Mouse (Mus musculus) hindbrain, embryonic 16.5 days (tissue): Measurements from ENCODE around the gene Tmem184c. TPM values are rescaled to one million over a fixed set of nuclear protein-coding genes. Genes with fewer than 3 reads are reported as not detected.

Source experiments
- ATAC-seq: fragments of 200-750 bp; cut with Nextera tagmentation; 2 replicates; pipeline ENCODE4 v1.8.0; 2017; ENCODE audit warnings: moderate TSS enrichment, moderate library complexity
- H3K27ac ChIP-seq: fragments of 300-500 bp; sonication (generic); 2 replicates; pipeline ENCODE4 v1.5.1; 2014; ENCODE audit warnings: low read depth, mild to moderate bottlenecking, control low read depth, low read length, moderate library complexity
- H3K27me3 ChIP-seq: fragments of 300-500 bp; sonication (generic); replicated peaks from 2 replicates; pipeline ENCODE4 v1.6.1; 2014; ENCODE audit warnings: low read length; ENCODE audit not compliant: control insufficient read depth, insufficient read depth
- H3K36me3 ChIP-seq: fragments of 300-500 bp; sonication (generic); 2 replicates; pipeline ENCODE4 v1.6.1; 2014; ENCODE audit warnings: mild to moderate bottlenecking, low read length, moderate library complexity, mixed read lengths; ENCODE audit not compliant: control insufficient read depth, insufficient read depth
- H3K4me1 ChIP-seq: fragments of 300-500 bp; sonication (generic); 2 replicates; pipeline ENCODE4 v1.6.1; 2014; ENCODE audit warnings: low read depth, low read length; ENCODE audit not compliant: control insufficient read depth, insufficient read depth
- H3K4me2 ChIP-seq: fragments of 300-500 bp; sonication (generic); 2 replicates; pipeline ENCODE4 v1.6.1; 2014; ENCODE audit warnings: mild to moderate bottlenecking, low read length, control low read depth, moderate library complexity
- H3K4me3 ChIP-seq: fragments of 300-500 bp; sonication (generic); 2 replicates; pipeline ENCODE4 v1.5.1; 2014; ENCODE audit warnings: mild to moderate bottlenecking, low read length, control low read depth, moderate library complexity
- H3K9ac ChIP-seq: fragments of 300-500 bp; sonication (generic); 2 replicates; pipeline ENCODE4 v1.6.1; 2014; ENCODE audit warnings: low read depth, mild to moderate bottlenecking, control low read depth, low read length, moderate library complexity
- H3K9me3 ChIP-seq: fragments of 300-500 bp; sonication (generic); 2 replicates; pipeline ENCODE4 v1.6.1; 2014; ENCODE audit warnings: mild to moderate bottlenecking, low read length, moderate library complexity; ENCODE audit not compliant: control insufficient read depth
- whole genome bisulfite sequencing: fragments of 180-500 bp; shearing (Covaris S2); extraction: QIAGEN DNeasy Blood & Tissue Kit; methylation state at CpG from one replicate; pipeline ENCODE4 v1.1.7; 2014; 5-methylcytosine and 5-hydroxymethylcytosine counted together
- polyA plus RNA-seq: library from polyadenylated mRNA; unstranded; fragments of >200 nt; fragmentation: Nextera tagmentation; extraction: Ambion mirVana; gene quantifications from 2 replicates; pipeline ENCODE4 v1.2.1, GENCODE M21; 2015

Gene Tmem184c
- 68.1 and 71.1 TPM in 2 replicates for polyA plus RNA-seq

- peak; percentile 99 for ATAC-seq
- H3K4me1 ChIP-seq: peaks cover 12% of the 10 kb centered on the region
- peak within 1 kb of the TSS; percentile 78 for H3K4me3 ChIP-seq
- H3K9ac ChIP-seq: peak within 1 kb of the TSS; percentile 81
- H3K36me3 ChIP-seq: no peaks in the 10 kb centered on the region
- H3K9me3 ChIP-seq: no peaks in the 10 kb centered on the region
- under 1% methylated on average over 35 of the region's 36 CpGs for WGBS
- H3K27me3 ChIP-seq: 0 out of 2 replicates have a peak, but pooled peaks cover 2% of the 10 kb centered on the region
- H3K4me2 ChIP-seq: peak within 1 kb of the TSS; percentile 68
- peak within 1 kb of the TSS; percentile 77 for H3K27ac ChIP-seq
Measured at GRCm38 (mm10) chr8:77610374-77610969, at the start of gene Tmem184c. Gene Tmem184c, minus strand, starts transcription at chr8:77610698.

GRCm38 (mm10) chr8:77659534-77660080, 49.1 kb upstream of the Tmem184c start:
- ATAC-seq: no peak
- WGBS: 75% methylated on average over 4 of the region's 4 CpGs

GRCm38 (mm10) chr8:77658356-77658755, 47.9 kb upstream of the Tmem184c start:
- no peaks in the 10 kb centered on the region for H3K4me1 ChIP-seq
- H3K4me3 ChIP-seq: no peak overlapping the region
- no peak overlapping the region for H3K27ac ChIP-seq
- H3K9me3 ChIP-seq: no peaks in the 10 kb centered on the region
- WGBS: 82% methylated on average over 3 of the region's 3 CpGs
- no peaks in the 10 kb centered on the region for H3K36me3 ChIP-seq
- no peak overlapping the region for H3K4me2 ChIP-seq
- H3K9ac ChIP-seq: no peak overlapping the region
- ATAC-seq: no peak
- no peaks in the 10 kb centered on the region for H3K27me3 ChIP-seq

More at GRCm38 (mm10) chr8:77659534-77660080, 49.1 kb upstream of the Tmem184c start:
- Histone ChIP-seq H3K9ac (no peak overlapping the region), H3K27ac (no peak overlapping the region), H3K36me3 (no peaks in the 10 kb centered on the region), H3K27me3 (no peaks in the 10 kb centered on the region), H3K4me3 (no peak overlapping the region), H3K4me1 (no peaks in the 10 kb centered on the region), H3K9me3 (no peaks in the 10 kb centered on the region), H3K4me2 (no peak overlapping the region)

GRCm38 (mm10) chr8:77650646-77651190, 40.2 kb upstream of the Tmem184c start:
- WGBS: 62% methylated on average over 1 of the region's 1 CpGs
- H3K4me1 ChIP-seq: no peaks in the 10 kb centered on the region

GRCm38 (mm10) chr8:77640093-77640839, 29.8 kb upstream of the Tmem184c start:
- 52% methylated on average over 5 of the region's 5 CpGs for WGBS
- H3K4me1 ChIP-seq: no peaks in the 10 kb centered on the region
- no peak overlapping the region for H3K4me2 ChIP-seq
- no peak overlapping the region for H3K27ac ChIP-seq
- H3K36me3 ChIP-seq: no peaks in the 10 kb centered on the region
- ATAC-seq: no peak
- no peaks in the 10 kb centered on the region for H3K9me3 ChIP-seq
- no peaks in the 10 kb centered on the region for H3K27me3 ChIP-seq
- no peak overlapping the region for H3K4me3 ChIP-seq
- H3K9ac ChIP-seq: no peak overlapping the region

More at GRCm38 (mm10) chr8:77650646-77651190, 40.2 kb upstream of the Tmem184c start:
- ATAC-seq: no peak
- Histone ChIP-seq H3K27ac (no peak overlapping the region), H3K9me3 (no peaks in the 10 kb centered on the region), H3K4me2 (no peak overlapping the region), H3K27me3 (no peaks in the 10 kb centered on the region), H3K36me3 (no peaks in the 10 kb centered on the region), H3K4me3 (no peak overlapping the region), H3K9ac (no peak overlapping the region)

GRCm38 (mm10) chr8:77637593-77637992, 27.1 kb upstream of the Tmem184c start:
- Histone ChIP-seq H3K4me3 (no peak overlapping the region), H3K36me3 (no peaks in the 10 kb centered on the region), H3K4me1 (no peaks in the 10 kb centered on the region), H3K9me3 (no peaks in the 10 kb centered on the region), H3K9ac (no peak overlapping the region), H3K27ac (no peak overlapping the region), H3K27me3 (no peaks in the 10 kb centered on the region), H3K4me2 (no peak overlapping the region)
- no peak for ATAC-seq
- 87% methylated on average over 3 of the region's 3 CpGs for WGBS

GRCm38 (mm10) chr8:77634035-77634434, 23.5 kb upstream of the Tmem184c start:
- no peaks in the 10 kb centered on the region for H3K9me3 ChIP-seq
- H3K27me3 ChIP-seq: no peaks in the 10 kb centered on the region
- no peak for ATAC-seq
- no peaks in the 10 kb centered on the region for H3K36me3 ChIP-seq
- H3K4me1 ChIP-seq: no peaks in the 10 kb centered on the region
- 80% methylated on average over 5 of the region's 5 CpGs for WGBS
- H3K9ac ChIP-seq: no peak overlapping the region
- no peak overlapping the region for H3K4me2 ChIP-seq
- H3K27ac ChIP-seq: no peak overlapping the region
- H3K4me3 ChIP-seq: no peak overlapping the region

GRCm38 (mm10) chr8:77633211-77633610, 22.7 kb upstream of the Tmem184c start:
- Histone ChIP-seq H3K9ac (no peak overlapping the region), H3K4me2 (no peak overlapping the region), H3K4me3 (no peak overlapping the region), H3K4me1 (no peaks in the 10 kb centered on the region), H3K36me3 (no peaks in the 10 kb centered on the region), H3K27ac (no peak overlapping the region), H3K27me3 (no peaks in the 10 kb centered on the region), H3K9me3 (no peaks in the 10 kb centered on the region)
- 90% methylated on average over 2 of the region's 2 CpGs for WGBS
- ATAC-seq: no peak

GRCm38 (mm10) chr8:77630691-77631090, 20.2 kb upstream of the Tmem184c start:
- no peaks in the 10 kb centered on the region for H3K9me3 ChIP-seq
- no peaks in the 10 kb centered on the region for H3K27me3 ChIP-seq
- no peak overlapping the region for H3K27ac ChIP-seq
- H3K9ac ChIP-seq: no peak overlapping the region
- WGBS: 45% methylated on average over 3 of the region's 3 CpGs
- H3K36me3 ChIP-seq: no peaks in the 10 kb centered on the region
- H3K4me1 ChIP-seq: no peaks in the 10 kb centered on the region
- ATAC-seq: no peak
- H3K4me3 ChIP-seq: no peak overlapping the region
- H3K4me2 ChIP-seq: no peak overlapping the region
